Mouse (Mus musculus): Measurements from ENCODE around the gene Atp23.
A peak's percentile ranks its signal among the peaks of the same experiment; 100 is the strongest.

Gene Atp23

GRCm38 (mm10) chr10:126911479-126911878 lies 10.3 kb upstream of the Atp23 start:
- DNase-seq (ENCODE audit: low spot score in 2 of 2): no peak

GRCm38 (mm10) chr10:126906811-126907210 lies 5.7 kb upstream of the Atp23 start:
- no peak for DNase-seq (ENCODE audit: low spot score in 2 of 2)

- DNase-seq (ENCODE audit: low spot score in 2 of 2): peak; percentile 64 to 79
These were observed 4.5 kb upstream of the Atp23 start for GRCm38 (mm10) chr10:126905650-126906075.

- no peak for DNase-seq (ENCODE audit: low spot score in 2 of 2)
These were observed 3.9 kb upstream of the Atp23 start for GRCm38 (mm10) chr10:126905086-126905485.

DNA sequence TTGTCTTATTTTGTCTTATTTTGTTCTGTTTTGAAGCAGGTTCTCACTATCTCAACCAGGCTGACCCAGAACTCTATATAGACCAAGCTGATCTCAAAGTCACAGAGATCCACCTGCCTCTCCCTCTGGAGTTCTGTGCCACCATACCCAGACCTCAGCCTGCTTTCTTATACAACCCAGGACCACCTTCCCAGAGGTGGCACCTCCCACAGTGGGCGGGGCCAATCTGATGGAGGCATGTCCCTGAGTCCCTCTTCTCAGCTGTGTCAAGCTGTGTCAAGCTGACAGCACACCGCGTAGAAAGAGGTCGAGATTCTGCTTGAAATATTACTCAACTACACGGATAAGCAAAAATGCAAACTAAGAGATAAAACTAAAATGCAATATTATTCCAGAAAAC lies 3.1 kb upstream of the Atp23 start:
- no peak for DNase-seq (ENCODE audit: low spot score in 2 of 2)

DNA sequence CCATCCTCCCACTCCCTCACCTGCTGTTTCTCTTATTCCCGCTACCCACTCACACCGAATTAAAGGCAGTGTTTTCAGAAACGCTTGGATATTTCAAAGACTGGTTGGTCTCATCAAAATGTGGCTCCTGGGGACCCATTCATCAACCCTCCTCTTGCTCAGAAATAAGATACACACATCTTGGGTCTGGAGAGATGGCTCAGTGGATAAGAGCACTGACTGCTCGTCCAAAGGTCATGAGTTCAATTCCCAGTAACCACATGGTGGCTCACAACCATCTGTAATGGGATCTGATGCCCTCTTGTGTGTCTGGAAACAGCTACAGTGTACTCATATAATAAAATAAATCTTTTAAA lies 311 bp upstream of the Atp23 start:
- DNase-seq (ENCODE audit: low spot score in 2 of 2): no peak

GRCm38 (mm10) chr10:126895891-126896290 lies 5.3 kb downstream of the Atp23 start:
- DNase-seq (ENCODE audit: low spot score in 2 of 2): no peak

GRCm38 (mm10) chr10:126894061-126894460 lies 7.1 kb downstream of the Atp23 start:
- no peak for DNase-seq (ENCODE audit: low spot score in 2 of 2)

- DNase-seq (ENCODE audit: low spot score in 2 of 2): no peak
These were observed 8.0 kb downstream of the Atp23 start for GRCm38 (mm10) chr10:126893145-126893544.

- no peak for DNase-seq (ENCODE audit: low spot score in 2 of 2)
These were observed 27.4 kb downstream of the Atp23 start for GRCm38 (mm10) chr10:126873755-126874154.

DNA sequence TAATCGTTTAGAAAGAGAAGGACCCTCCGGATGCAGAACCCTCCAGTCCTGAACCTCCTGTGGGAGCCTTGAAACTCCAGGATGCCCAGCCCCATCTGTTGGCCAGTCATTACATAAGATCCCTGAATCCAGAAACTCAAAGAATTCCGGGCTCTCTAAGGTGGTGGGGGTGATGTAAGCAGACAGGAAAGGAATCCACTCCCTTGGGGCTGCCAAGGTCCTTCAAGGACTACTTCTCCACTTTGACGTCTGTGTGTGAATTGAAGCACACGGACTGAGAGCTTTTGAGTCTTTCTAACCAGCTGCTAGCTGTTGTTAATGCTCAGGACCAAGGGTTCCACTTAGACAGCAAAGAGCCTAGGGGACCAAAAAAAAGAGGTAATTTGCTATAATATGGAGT lies 28.9 kb downstream of the Atp23 start:
- no peak for DNase-seq (ENCODE audit: low spot score in 2 of 2)

DNA sequence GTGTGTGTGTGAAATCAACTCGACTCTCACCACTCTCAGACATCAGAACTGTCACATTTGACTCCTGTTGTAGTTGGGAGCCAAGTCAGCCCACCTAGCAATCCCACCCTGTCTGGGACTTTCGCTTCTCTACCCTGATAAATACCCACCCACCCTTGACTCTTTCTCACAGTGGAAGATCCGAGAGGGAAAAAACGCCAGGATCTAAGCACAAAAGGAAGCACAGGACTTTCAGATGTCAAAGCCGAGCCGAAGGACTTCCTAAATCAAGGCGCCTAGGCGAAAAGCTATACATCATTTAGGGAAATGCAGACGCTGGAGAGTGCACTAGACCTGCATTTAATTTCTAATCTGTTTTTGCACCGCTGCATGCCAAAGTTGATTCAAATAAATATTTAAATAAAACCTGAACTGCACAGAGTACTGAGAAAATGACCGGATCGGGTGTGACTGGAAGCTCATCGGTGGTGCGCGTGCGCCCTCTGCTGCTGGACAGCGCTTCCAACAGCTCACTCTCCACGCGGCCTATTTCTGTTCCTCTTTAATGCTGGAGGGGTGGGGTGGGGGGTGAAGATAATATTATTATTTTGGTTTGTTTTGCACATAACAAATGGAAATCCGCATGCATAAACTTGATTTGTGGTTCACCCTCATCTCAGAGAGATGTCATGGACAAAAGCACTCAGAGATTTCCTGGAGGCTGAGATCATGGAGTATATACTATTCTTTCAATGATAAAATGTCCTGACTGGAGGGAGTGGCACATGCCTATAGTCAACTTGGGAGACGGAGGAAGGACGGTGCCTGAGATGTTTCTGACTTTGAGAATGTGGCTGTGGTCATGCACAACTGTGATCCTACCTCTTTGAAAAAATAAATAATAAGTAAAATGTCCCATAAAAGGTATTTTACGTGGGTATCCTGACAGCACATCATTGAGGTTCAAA lies 31.5 kb downstream of the Atp23 start:
- DNase-seq (ENCODE audit: low spot score in 2 of 2): peak; percentile 16 to 60

- no peak for DNase-seq (ENCODE audit: low spot score in 2 of 2)
These were observed 35.9 kb downstream of the Atp23 start for GRCm38 (mm10) chr10:126865284-126865683.

DNA sequence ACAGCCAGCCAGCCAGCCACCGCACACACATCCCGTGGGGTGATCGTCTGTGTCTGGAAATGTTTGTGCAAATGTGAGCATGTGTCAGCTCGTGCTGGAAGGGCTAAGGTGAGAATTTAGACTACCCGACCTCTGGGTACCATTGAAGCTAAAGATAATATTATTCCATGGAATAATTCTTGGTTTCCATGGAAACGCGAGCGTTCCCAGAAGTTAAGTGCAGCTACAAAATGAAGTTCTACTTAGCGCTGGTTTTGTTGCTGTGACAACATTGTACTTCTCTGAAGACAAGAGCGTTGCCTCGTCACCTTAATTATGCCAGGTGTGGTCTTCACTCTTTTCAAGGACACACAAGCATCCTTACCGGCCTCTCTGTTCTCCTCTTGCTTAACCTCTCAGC lies 39.0 kb downstream of the Atp23 start:
- DNase-seq (ENCODE audit: low spot score in 2 of 2): no peak

DNA sequence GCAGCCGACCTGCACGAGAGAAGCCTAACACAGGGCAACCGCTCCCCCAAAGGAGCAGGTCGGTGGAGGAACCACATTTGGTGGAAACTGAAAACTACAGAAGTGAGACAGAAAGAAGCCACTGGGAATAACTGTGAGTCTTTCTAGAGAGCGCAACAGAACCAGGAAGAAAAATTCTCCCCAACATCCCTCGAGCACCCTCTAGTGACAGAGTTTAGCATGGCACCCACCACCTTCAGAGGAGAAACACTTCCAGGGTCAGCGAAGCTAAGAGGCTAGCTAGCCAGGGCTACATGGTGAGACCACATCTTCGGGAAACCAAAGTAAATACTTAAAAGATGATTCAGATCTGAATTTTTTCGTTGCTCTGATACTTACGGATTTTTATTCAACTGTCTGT lies 47.9 kb downstream of the Atp23 start:
- DNase-seq (ENCODE audit: low spot score in 2 of 2): no peak

GRCm38 (mm10) chr10:126845309-126845911 lies 55.7 kb downstream of the Atp23 start:
- no peak for DNase-seq (ENCODE audit: low spot score in 2 of 2)

- no peak for DNase-seq (ENCODE audit: low spot score in 2 of 2)
These were observed 56.5 kb downstream of the Atp23 start for GRCm38 (mm10) chr10:126844689-126845088.

DNA sequence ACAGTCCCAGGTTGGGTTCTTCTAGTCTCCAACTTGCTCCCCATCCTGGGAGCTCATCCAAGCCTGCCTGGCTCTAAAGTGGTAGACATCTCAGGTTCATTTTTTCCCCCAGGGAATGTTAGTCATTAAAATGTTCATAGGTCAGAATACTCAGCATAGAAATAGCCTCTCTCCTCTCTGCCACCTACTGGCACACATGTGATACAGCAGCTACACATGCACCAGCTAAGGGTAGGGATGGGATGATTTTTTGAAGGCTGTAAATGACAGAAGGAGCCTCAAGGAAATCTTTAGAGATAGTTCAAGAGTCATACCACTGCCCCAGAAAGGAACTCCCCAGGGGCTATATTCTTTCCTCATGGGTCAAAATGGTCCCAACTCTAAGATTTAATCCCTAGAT lies 60.9 kb downstream of the Atp23 start:
- DNase-seq (ENCODE audit: low spot score in 2 of 2): no peak

DNA sequence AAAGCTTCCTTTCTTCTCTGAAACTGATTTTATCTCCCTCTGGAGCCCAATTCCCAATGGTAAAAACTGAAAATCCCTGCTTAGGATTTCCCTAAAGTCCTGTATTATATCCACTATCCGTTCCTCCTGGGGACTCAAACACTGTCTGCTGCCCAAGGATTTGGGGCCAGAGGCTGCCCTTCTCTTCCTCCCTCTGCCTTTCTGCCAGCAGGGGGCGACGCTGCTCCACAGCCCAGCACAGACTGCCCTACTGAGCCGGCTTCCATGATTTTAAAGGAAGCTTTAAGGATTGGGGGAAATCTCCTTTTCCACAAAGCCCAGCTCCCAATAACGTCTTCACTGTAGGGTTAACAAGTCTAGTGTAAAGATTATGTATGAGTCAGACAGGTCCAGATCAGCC lies 68.1 kb downstream of the Atp23 start:
- DNase-seq (ENCODE audit: low spot score in 2 of 2): no peak

DNA sequence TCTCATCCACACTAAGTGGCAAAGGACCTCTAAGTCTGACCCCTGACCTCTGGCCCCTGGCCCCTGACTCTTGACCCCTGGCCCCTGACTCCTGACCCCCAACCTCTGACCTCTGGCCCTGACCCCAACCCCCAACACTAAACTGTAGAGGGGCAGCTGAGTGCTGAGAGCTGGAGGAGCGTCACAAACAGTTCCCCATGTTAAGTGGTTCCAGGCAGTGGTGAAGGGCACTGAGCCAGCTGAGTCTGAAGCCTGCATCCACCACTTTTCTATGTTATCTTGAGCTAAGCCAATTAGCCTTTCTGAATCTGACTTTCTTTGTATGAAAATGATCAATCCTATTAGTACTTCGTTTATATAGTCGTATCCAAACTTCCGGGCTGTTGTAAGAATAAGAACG lies 69.8 kb downstream of the Atp23 start:
- DNase-seq (ENCODE audit: low spot score in 2 of 2): no peak

DNA sequence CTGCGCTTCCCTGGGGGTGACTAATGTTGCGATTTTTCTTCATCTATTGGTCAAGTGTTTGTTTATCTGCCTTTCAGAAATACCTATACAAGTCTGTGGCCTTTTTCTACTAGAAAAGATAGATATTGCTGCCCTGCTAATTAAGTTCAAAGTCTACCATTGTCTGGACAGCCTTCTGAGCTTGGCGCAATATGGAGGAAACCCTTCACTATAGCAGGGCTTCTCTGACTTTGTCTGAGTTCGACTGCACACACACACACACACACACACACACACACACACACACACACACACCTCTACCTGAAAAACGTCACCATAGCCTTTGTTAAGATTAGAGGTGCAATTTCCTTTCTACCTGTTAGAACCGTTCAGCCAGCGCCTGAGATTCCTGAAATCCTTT lies 72.5 kb downstream of the Atp23 start:
- no peak for DNase-seq (ENCODE audit: low spot score in 2 of 2)

GRCm38 (mm10) chr10:126827941-126828593 lies 73.1 kb downstream of the Atp23 start:
- no peak for DNase-seq (ENCODE audit: low spot score in 2 of 2)

DNA sequence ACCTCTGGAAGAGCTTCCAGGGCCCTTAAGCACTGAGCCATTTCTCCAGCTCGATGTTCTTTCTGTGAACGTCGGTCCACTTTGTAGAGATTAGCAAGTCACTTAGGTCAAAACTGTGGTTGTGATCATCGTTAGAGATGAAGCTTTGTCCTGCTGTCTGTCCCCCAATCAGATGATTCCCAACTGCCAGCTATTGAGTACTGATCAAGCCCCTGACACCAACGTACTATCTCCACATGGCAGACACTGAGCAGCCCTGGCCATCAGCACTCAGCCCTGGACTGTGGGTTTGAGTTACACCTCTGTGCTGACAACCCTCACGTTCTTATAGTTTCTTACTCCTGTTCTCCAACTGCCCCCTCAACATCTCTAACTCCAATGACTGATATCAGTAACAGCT lies 74.2 kb downstream of the Atp23 start:
- DNase-seq (ENCODE audit: low spot score in 2 of 2): no peak

All from spleen, postnatal 14 days (tissue).